Mouse (Mus musculus) naive thymus-derived CD4-positive, alpha-beta T cell, adult 5 months (primary cell): ENCODE data around the gene Hoxc4. TPM values are rescaled to one million over a fixed set of nuclear protein-coding genes. Genes with fewer than 3 reads are reported as not detected.

Experiments used
- polyA plus RNA-seq: library from polyadenylated mRNA; unstranded; fragments of 100-300 nt; shearing (Covaris generic); gene quantifications from one replicate; pipeline ENCODE4 v1.2.1, GENCODE M21; 2017

Gene Hoxc4
- polyA plus RNA-seq, result not detected

DNA sequence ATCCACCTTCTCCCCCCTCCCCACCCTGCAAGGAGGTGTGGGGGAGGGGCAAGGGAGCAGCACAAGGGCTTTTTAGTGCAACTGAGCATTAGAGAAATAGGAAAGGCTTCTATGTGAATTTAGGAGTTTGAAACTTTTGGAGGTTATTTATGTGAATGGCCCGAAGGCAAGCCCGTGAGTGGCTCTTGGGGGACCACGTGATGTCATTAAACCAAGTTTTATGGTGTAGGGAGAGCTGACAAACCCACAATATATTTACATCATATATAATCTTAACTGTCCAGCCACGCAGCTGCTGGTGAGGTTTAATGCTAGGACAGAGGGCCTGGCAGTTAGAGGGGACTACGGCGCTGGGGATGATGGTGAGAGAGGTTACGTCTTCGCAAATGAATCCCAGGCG is at the start of gene Hoxc4:
Gene Hoxc4, plus strand, starts transcription at position 299 of the 400 bp plus-strand sequence.

DNA sequence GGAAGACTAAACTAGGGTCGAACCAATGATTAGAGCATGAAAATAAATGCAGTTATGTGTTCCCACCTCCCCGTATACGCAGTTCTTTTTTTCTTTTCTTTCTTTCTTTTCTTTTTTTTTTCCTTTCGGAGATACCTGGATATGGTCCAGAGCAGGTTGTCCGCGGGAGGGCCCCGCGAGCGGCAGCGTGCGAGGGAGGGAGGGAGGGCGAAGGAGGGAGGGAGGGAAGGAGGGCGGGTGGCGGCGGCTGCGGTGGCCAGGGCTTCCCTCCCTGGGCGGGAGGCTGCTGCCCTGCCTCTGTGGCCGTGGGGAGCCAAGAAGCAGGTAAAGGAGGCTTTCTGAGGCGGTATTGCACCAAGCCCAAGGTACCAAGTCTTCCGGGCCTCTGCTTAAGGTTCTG is 42.6 kb upstream of the Hoxc4 start, which contains the start of gene Hoxc9:
Gene Hoxc9, plus strand, starts transcription at position 269 of the 400 bp plus-strand sequence.

DNA sequence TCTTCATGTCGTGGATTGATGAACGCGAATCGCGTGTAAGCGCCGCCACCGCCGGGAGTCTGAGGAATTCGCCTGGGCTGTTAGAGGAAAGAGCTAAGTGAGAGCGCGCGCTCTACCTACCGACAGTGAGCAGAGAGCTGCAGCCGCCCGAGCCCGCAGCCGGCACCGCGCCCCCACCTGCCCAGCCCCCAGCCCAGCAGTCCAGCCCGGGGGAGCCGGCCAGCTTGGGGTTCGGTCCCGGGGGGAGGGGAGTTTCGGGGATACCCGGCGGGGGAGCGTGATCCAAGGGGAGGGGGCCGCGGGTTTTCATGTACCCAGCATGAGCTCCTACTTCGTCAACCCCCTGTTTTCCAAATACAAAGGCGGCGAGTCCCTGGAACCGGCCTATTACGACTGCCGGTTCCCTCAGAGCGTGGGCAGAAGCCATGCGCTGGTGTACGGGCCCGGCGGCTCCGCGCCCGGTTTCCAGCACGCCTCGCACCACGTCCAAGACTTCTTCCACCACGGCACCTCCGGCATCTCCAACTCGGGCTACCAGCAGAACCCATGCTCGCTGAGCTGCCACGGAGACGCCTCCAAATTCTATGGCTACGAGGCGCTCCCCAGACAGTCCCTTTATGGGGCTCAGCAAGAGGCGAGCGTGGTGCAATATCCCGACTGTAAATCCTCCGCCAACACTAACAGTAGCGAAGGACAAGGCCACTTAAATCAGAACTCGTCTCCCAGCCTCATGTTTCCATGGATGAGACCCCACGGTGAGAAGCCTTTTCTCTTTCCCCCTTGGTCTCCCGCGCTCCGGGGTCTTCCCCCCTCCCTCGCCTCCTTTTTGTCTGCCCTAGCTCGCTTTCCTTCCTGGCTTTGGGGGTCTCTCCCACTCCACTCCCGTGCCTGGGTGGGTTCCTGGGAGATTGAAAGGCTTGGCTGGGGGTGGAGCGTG is 28.0 kb upstream of the Hoxc4 start, which contains the start of gene Hoxc8:
Gene Hoxc8, plus strand, starts transcription at position 147 of the 937 bp plus-strand sequence.

DNA sequence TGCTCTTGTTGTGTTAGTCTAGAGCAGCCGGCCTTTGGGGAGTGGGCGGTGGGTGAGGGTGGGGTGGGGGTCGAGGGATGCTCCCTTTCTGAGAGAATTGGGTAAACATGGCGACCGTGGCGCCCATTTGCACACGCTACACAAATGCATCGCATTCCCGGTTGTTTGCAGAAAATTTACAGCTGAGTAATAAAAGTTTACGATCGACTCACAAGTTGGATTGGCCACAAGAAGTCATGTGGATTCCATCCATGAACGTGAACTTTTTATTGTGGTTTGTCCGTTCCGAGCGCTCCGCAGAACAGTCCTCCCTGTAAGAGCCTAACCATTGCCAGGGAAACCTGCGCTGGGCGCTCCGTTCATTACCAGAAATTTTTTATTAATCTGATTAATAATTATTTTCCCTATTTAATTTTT is 20.8 kb upstream of the Hoxc4 start, which contains the start of gene Hoxc6:
Gene Hoxc6, plus strand, starts transcription at position 319 of the 417 bp plus-strand sequence.

Other genes with a start within 250 kb of the Hoxc4 start
- not detected for gene Hoxc13, start 97.8 kb upstream of the Hoxc4 start, polyA plus RNA-seq
- gene Hoxc12, start 82.2 kb upstream of the Hoxc4 start, polyA plus RNA-seq, result not detected
- not detected for gene Hoxc11, start 64.5 kb upstream of the Hoxc4 start, polyA plus RNA-seq
- gene Hoxc10, start 52.1 kb upstream of the Hoxc4 start, polyA plus RNA-seq, result not detected
- not detected for gene Hoxc5, start 51.5 kb upstream of the Hoxc4 start, polyA plus RNA-seq
- not detected for gene Hoxc9, start 42.5 kb upstream of the Hoxc4 start, polyA plus RNA-seq
- not detected for gene Hoxc8, start 28.3 kb upstream of the Hoxc4 start, polyA plus RNA-seq
- gene Hoxc6, start 20.7 kb upstream of the Hoxc4 start, polyA plus RNA-seq, result not detected
- 4.9 TPM for gene Smug1, start 148.2 kb downstream of the Hoxc4 start, polyA plus RNA-seq
- 7.5 TPM for gene Cbx5, start 220.9 kb downstream of the Hoxc4 start, polyA plus RNA-seq
- 179 TPM for gene Hnrnpa1, start 221.5 kb downstream of the Hoxc4 start, polyA plus RNA-seq
- not detected for gene Nfe2, start 239.5 kb downstream of the Hoxc4 start, polyA plus RNA-seq